Mouse (Mus musculus) ES-Bruce4 (cell line): Measurements from ENCODE around the gene Akap10. TPM values are rescaled to one million over a fixed set of nuclear protein-coding genes. Genes with fewer than 3 reads are reported as not detected.

ENCODE experiments used
- H3K27ac ChIP-seq: 2 replicates; pipeline ENCODE4 v1.5.1; 2012; ENCODE audit warnings: low read length, inconsistent platforms; ENCODE audit not compliant: insufficient read depth
- H3K27me3 ChIP-seq: 2 replicates; pipeline ENCODE4 v1.6.1; 2012; ENCODE audit warnings: mild to moderate bottlenecking, low read length, inconsistent platforms; ENCODE audit not compliant: control insufficient read depth, poor library complexity, insufficient read depth, severe bottlenecking
- H3K36me3 ChIP-seq: 2 replicates; pipeline ENCODE4 v1.6.1; 2012; ENCODE audit warnings: inconsistent platforms, mild to moderate bottlenecking, low read length, moderate library complexity; ENCODE audit not compliant: control insufficient read depth, poor library complexity, insufficient read depth, severe bottlenecking
- H3K4me1 ChIP-seq: one replicate; pipeline ENCODE4 v1.8.1; 2011; ENCODE audit warnings: low read length; ENCODE audit not compliant: control insufficient read depth, insufficient read depth
- H3K4me3 ChIP-seq: 2 replicates; pipeline ENCODE4 v1.5.1; 2011; ENCODE audit warnings: low read depth, mild to moderate bottlenecking, low read length
- H3K9ac ChIP-seq: 2 replicates; pipeline ENCODE4 v1.6.1; 2012; ENCODE audit warnings: low read depth, mild to moderate bottlenecking, inconsistent platforms; ENCODE audit not compliant: poor library complexity, severe bottlenecking
- H3K9me3 ChIP-seq: replicated peaks from 2 replicates; pipeline ENCODE4 v1.6.1; 2012; ENCODE audit warnings: mild to moderate bottlenecking, low read length, inconsistent platforms; ENCODE audit not compliant: control insufficient read depth, poor library complexity, insufficient read depth, severe bottlenecking
- CTCF ChIP-seq: IDR thresholded peaks from one replicate; pipeline ENCODE4 v1.8.1; 2011; ENCODE audit warnings: low read depth, low read length
- EP300 ChIP-seq: IDR thresholded peaks from 2 replicates; pipeline ENCODE4 v1.6.1; 2011; ENCODE audit warnings: low read depth, low read length; ENCODE audit not compliant: insufficient read depth
- POLR2A ChIP-seq: IDR thresholded peaks from one replicate; pipeline ENCODE4 v1.8.1; 2011; ENCODE audit warnings: low read length; ENCODE audit not compliant: insufficient read depth
- polyA plus RNA-seq: library from polyadenylated mRNA; stranded (reverse); fragments of >200 nt; gene quantifications from 2 replicates; pipeline ENCODE4 v1.2.4, GENCODE M21; 2011; ENCODE audit warnings: low read depth; ENCODE audit not compliant: missing spikeins, insufficient read depth, insufficient read length

The Akap10 gene
- polyA plus RNA-seq = 28.4 and 29.0 TPM in 2 replicates

- Histone ChIP-seq H3K36me3 (peaks cover 2% of the 10 kb centered on the region; the same call in 1 of the 2 replicates), H3K9me3 (0 out of 2 replicates have a peak, but pooled peaks cover 2% of the 10 kb centered on the region), H3K9ac (peak within 1 kb of the TSS; percentile 94), H3K4me1 (no peaks in the 10 kb centered on the region), H3K27me3 (no peaks in the 10 kb centered on the region), H3K4me3 (peak within 1 kb of the TSS; percentile 95), H3K27ac (peak within 1 kb of the TSS; percentile 79)
- TF ChIP-seq POLR2A (peak; percentile 38), CTCF (no peak), EP300 (peak; percentile 50; the same call in 1 of the 2 replicates)
These were observed at the start of gene Akap10 for GRCm38 (mm10) chr11:61930098-61930517. Akap10 (minus strand) TSS chr11:61930252.

GRCm38 (mm10) chr11:61975783-61976182 lies 45.7 kb upstream of the Akap10 start:
- Histone ChIP-seq H3K4me1 (no peaks in the 10 kb centered on the region), H3K9ac (no peak overlapping the region), H3K36me3 (no peaks in the 10 kb centered on the region), H3K4me3 (no peak overlapping the region), H3K27ac (no peak overlapping the region), H3K27me3 (no peaks in the 10 kb centered on the region), H3K9me3 (no peaks in the 10 kb centered on the region)
- no peak for TF ChIP-seq EP300
- TF ChIP-seq POLR2A = no peak
- no peak for TF ChIP-seq CTCF

- TF ChIP-seq CTCF (no peak), POLR2A (no peak), EP300 (no peak)
- Histone ChIP-seq H3K9ac (no peak overlapping the region), H3K27me3 (no peaks in the 10 kb centered on the region), H3K36me3 (no peaks in the 10 kb centered on the region), H3K4me3 (no peak overlapping the region), H3K9me3 (no peaks in the 10 kb centered on the region), H3K27ac (no peak overlapping the region), H3K4me1 (no peaks in the 10 kb centered on the region)
These were observed 44.2 kb upstream of the Akap10 start for GRCm38 (mm10) chr11:61974106-61974707.

DNA sequence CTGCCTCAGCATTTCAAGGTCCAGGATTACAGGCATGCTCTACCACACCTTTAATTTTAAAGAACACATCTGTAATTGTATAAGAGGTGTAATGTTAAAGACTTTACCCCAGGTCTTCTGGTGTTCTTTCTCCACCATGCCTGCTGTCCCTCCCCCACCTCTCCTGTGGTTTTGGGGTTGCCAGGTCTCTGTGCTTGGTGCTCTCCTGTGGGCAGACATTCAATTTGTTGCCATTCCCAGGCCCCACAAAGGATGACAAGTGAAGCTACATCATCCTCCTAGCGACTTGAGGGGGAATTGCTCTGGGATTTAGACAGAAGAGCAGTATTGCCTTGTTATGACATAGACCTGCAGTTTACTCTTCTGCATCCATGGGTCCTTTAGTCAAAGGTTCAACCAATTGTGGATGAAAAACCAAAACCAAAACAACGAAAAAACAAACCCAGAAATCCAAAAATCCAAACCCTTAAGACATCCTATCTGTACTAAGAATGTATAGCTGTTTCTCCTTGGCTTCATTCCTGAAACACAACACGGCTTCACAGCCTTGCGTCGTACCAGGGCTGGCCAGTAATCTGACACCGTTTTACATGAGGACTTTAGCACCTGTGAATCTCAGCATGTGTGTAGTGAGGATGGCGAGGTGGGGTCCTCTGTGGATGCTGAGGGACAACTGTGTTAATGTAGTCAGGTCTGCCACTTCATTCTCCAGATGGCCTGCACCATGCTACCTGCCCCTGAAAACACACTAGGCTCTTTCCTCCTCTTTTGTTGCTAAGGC lies 41.6 kb upstream of the Akap10 start:
- Histone ChIP-seq H3K4me1 (no peaks in the 10 kb centered on the region), H3K27me3 (no peaks in the 10 kb centered on the region), H3K36me3 (no peaks in the 10 kb centered on the region), H3K9ac (no peak overlapping the region), H3K27ac (no peak overlapping the region), H3K9me3 (no peaks in the 10 kb centered on the region), H3K4me3 (no peak overlapping the region)
- TF ChIP-seq EP300 (no peak), CTCF (no peak), POLR2A (no peak)

GRCm38 (mm10) chr11:61970901-61971300 lies 40.8 kb upstream of the Akap10 start:
- TF ChIP-seq CTCF = no peak
- no peak for TF ChIP-seq POLR2A
- no peak for TF ChIP-seq EP300
- Histone ChIP-seq H3K9ac (no peak overlapping the region), H3K9me3 (no peaks in the 10 kb centered on the region), H3K27ac (no peak overlapping the region), H3K4me3 (no peak overlapping the region), H3K36me3 (no peaks in the 10 kb centered on the region), H3K4me1 (no peaks in the 10 kb centered on the region), H3K27me3 (no peaks in the 10 kb centered on the region)

DNA sequence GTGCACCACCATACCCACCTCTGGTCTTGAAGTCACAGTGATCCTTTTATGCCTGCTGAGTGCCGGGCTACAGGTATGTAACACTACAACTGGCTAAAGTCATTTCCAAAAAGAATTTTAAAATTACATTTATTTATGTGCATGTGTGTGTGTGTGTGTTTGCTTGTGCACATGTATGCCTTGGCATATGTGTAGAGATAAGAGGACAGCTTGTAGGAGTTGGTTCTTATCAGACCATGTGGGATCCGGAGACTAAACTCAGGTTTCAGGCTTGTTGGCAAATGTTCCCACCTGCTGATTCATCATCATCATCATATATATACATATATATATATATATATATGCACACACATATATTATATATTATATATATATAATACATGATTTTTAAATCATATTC lies 38.8 kb upstream of the Akap10 start:
- no peaks in the 10 kb centered on the region for H3K4me1 ChIP-seq

More for the DNA sequence above, 38.8 kb upstream of the Akap10 start:
- no peaks in the 10 kb centered on the region for H3K9me3 ChIP-seq
- H3K4me3 ChIP-seq = no peak overlapping the region
- no peak overlapping the region for H3K27ac ChIP-seq
- H3K36me3 ChIP-seq = no peaks in the 10 kb centered on the region
- TF ChIP-seq POLR2A (no peak), EP300 (no peak), CTCF (no peak)
- H3K27me3 ChIP-seq = no peaks in the 10 kb centered on the region
- H3K9ac ChIP-seq = no peak overlapping the region
